Mouse (Mus musculus): ENCODE data around the gene 4930544D05Rik. TPM values are rescaled to one million over a fixed set of nuclear protein-coding genes. Genes with fewer than 3 reads are reported as not detected.

4930544D05Rik gene
- polyA plus RNA-seq, 1 experiment from 2014 or later, result not detected

- peak overlapping the region; percentile 91 for H3K4me3 ChIP-seq
- peak overlapping the region; percentile 88 for H3K9ac ChIP-seq
- peak overlapping the region; percentile 91 for H3K27ac ChIP-seq
- H3K27me3 ChIP-seq, result no peaks in the 10 kb centered on the region
- H3K4me2 ChIP-seq (replicated peaks), result peak overlapping the region; percentile 77
- H3K9me3 ChIP-seq, result no peaks in the 10 kb centered on the region
- H3K4me1 ChIP-seq, result peaks cover 43% of the 10 kb centered on the region
- no peak for ATAC-seq (ENCODE audit: low FRiP score, low read depth)
- peaks cover 57% of the 10 kb centered on the region for H3K36me3 ChIP-seq
- WGBS, result 32% methylated on average over 3 of the region's 3 CpGs
Observed at GRCm38 (mm10) chr11:70646259-70646555, 30.6 kb downstream of the 4930544D05Rik start.

DNA sequence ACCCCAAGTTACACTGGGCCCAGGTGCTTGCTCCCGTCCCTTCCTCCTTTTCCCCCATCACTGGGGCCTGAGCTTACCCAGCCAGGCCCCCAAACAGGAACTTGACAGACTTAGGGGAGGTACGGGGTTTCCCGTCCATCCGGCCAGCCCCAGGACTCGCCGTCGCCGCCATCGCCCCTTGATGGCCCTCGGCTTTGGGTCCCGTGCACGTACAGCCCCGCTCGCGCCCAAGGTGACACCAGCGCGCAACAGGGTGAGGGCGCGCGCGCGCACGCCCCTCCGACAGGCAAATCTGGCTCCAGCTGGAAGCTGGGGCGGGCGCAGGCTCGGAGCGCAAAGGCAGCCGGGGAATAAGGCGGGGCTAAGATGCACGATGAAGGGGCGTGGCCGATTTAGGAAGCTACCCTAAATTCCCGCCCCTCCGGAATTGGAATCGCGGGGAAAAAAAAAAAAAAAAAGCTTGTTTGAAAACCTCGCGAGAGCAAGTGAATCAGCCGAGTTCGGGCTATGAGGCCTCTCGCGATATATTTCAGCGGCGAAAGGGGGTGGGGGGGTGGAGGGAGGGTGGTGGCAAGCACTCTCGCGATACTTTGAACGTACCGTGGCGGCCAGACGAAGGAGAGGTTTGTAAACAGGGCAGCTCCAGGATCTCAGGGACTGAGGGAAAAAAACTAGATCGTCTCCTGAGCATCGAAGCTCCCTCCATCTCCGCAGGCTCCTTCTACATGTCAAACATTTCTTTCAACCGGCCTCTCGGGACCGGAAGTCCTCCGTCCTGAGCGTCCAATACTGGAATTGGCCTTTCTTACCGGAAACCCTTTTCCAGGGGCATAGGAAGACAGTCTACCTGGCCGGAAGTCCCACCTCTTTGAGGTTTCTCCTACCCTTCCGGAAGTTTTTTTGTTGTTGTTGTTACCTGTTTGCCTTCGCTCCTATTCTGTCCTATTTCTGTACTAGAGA is 31.3 kb downstream of the 4930544D05Rik start, which contains the start of the genes Rnf167 and Slc25a11:
Gene Rnf167, plus strand, starts transcription at position 545 of the 960 bp plus-strand sequence.
Gene Slc25a11, minus strand, starts transcription at position 789 of the 960 bp plus-strand sequence.
- Histone ChIP-seq H3K27ac (peak within 1 kb of the TSS; percentile 91), H3K36me3 (peaks cover 65% of the 10 kb centered on the region), H3K4me3 (peak within 1 kb of the TSS; percentile 91), H3K9ac (peak within 1 kb of the TSS; percentile 92), H3K9me3 (no peaks in the 10 kb centered on the region), H3K4me1 (peaks cover 49% of the 10 kb centered on the region), H3K27me3 (no peaks in the 10 kb centered on the region), H3K4me2 (replicated peaks) (peak within 1 kb of the TSS; percentile 99)
- under 1% methylated on average over 63 of the region's 63 CpGs for WGBS
- peak; percentile 89 for ATAC-seq (ENCODE audit: low FRiP score, low read depth)

- Histone ChIP-seq H3K9ac (peak overlapping the region; percentile 92), H3K4me2 (replicated peaks) (peak overlapping the region; percentile 99), H3K9me3 (no peaks in the 10 kb centered on the region), H3K4me3 (peak overlapping the region; percentile 91), H3K27ac (peak overlapping the region; percentile 90), H3K4me1 (peaks cover 58% of the 10 kb centered on the region), H3K27me3 (no peaks in the 10 kb centered on the region), H3K36me3 (peaks cover 71% of the 10 kb centered on the region)
- ATAC-seq (ENCODE audit: low FRiP score, low read depth), result no peak
- WGBS, result 5% methylated on average over 28 of the region's 28 CpGs
Observed at GRCm38 (mm10) chr11:70647716-70648420, 32.2 kb downstream of the 4930544D05Rik start.

DNA sequence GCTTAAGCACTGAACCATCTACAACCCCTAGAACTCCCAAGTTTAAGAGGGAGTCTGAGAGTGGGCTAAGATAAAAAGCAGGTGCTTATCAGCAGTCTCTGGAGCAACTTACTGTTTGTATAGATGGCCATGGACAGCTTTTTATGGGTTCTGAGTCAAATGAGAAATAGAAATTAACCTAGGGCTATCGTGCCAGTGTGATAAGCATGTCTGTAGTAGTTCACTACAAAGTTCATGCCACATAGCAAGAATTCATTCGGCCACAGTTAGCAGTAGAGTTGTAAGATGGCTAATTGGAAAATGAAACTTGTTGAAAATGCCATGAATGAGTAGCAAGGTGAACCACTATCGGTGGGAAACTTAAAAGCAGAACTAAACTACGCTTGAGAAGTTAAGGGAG is 32.9 kb downstream of the 4930544D05Rik start:
- Histone ChIP-seq H3K27ac (no peak overlapping the region), H3K9ac (peak overlapping the region; percentile 92), H3K4me3 (peak overlapping the region; percentile 91), H3K4me2 (replicated peaks) (peak overlapping the region; percentile 99), H3K27me3 (no peaks in the 10 kb centered on the region), H3K36me3 (peaks cover 71% of the 10 kb centered on the region), H3K9me3 (no peaks in the 10 kb centered on the region), H3K4me1 (peaks cover 61% of the 10 kb centered on the region)
- no peak for ATAC-seq (ENCODE audit: low FRiP score, low read depth)
- 82% methylated on average over 4 of the region's 4 CpGs for WGBS

GRCm38 (mm10) chr11:70649185-70649734 is 33.6 kb downstream of the 4930544D05Rik start:
- H3K4me3 ChIP-seq, result peak overlapping the region; percentile 91
- no peak for ATAC-seq (ENCODE audit: low FRiP score, low read depth)
- no peaks in the 10 kb centered on the region for H3K9me3 ChIP-seq
- H3K27ac ChIP-seq, result no peak overlapping the region
- peak overlapping the region; percentile 92; the same call in 1 of the 2 replicates for H3K9ac ChIP-seq
- no peaks in the 10 kb centered on the region for H3K27me3 ChIP-seq
- H3K4me1 ChIP-seq, result peaks cover 61% of the 10 kb centered on the region
- H3K36me3 ChIP-seq, result peaks cover 67% of the 10 kb centered on the region
- peak overlapping the region; percentile 99 for H3K4me2 ChIP-seq (replicated peaks)
- WGBS, result 74% methylated on average over 8 of the region's 8 CpGs

DNA sequence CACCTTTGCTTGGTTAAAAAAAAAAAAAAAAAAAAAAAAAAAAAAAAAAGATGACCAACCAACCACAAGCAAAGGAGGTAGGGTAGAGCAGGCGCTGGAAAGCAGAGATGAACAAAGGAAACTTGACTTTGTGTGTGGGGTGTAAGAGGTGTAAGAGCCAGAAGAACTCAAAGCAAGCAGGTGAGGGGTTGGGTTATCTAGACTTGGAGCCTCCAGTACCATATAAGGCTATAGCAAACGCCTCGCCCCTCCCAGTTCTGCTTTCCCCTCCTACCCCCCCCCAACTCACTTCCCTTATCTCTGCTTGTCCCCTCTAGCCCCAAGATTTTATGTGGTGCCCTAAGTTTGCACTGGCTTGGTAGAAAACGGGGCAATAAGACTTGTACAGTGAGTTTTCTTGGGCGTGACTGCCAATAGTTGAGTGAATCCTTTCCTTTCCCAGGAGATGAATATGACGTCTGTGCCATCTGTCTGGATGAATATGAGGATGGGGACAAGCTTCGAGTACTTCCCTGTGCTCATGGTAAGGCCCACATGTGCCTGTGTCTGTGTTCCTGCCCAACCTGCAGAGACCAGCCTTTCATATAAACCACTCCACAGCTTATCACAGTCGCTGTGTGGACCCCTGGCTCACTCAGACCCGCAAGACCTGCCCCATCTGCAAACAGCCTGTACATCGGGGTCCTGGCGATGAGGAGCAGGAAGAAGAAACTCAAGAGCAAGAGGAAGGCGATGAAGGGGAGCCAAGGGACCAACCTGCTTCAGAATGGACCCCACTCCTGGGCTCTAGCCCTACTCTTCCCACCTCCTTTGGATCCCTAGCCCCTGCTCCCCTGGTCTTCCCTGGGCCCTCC is 34.9 kb downstream of the 4930544D05Rik start:
- Histone ChIP-seq H3K27me3 (no peaks in the 10 kb centered on the region), H3K4me2 (replicated peaks) (peak overlapping the region; percentile 97), H3K27ac (no peak overlapping the region), H3K4me1 (peaks cover 56% of the 10 kb centered on the region), H3K9ac (no peak overlapping the region), H3K36me3 (peaks cover 54% of the 10 kb centered on the region), H3K4me3 (peak overlapping the region; percentile 100; the same call in 1 of the 2 replicates), H3K9me3 (no peaks in the 10 kb centered on the region)
- ATAC-seq (ENCODE audit: low FRiP score, low read depth), result no peak
- 76% methylated on average over 12 of the region's 12 CpGs for WGBS

GRCm38 (mm10) chr11:70651391-70651790 is 35.7 kb downstream of the 4930544D05Rik start:
- peak overlapping the region; percentile 100 for H3K4me3 ChIP-seq
- peak overlapping the region; percentile 97 for H3K4me2 ChIP-seq (replicated peaks)
- H3K36me3 ChIP-seq, result peaks cover 50% of the 10 kb centered on the region
- peak overlapping the region; percentile 14; the same call in 1 of the 2 replicates for H3K9ac ChIP-seq
- peaks cover 56% of the 10 kb centered on the region for H3K4me1 ChIP-seq
- H3K27me3 ChIP-seq, result no peaks in the 10 kb centered on the region
- H3K9me3 ChIP-seq, result no peaks in the 10 kb centered on the region
- no peak overlapping the region for H3K27ac ChIP-seq
- WGBS, result 76% methylated on average over 2 of the region's 2 CpGs
- ATAC-seq (ENCODE audit: low FRiP score, low read depth), result no peak

DNA sequence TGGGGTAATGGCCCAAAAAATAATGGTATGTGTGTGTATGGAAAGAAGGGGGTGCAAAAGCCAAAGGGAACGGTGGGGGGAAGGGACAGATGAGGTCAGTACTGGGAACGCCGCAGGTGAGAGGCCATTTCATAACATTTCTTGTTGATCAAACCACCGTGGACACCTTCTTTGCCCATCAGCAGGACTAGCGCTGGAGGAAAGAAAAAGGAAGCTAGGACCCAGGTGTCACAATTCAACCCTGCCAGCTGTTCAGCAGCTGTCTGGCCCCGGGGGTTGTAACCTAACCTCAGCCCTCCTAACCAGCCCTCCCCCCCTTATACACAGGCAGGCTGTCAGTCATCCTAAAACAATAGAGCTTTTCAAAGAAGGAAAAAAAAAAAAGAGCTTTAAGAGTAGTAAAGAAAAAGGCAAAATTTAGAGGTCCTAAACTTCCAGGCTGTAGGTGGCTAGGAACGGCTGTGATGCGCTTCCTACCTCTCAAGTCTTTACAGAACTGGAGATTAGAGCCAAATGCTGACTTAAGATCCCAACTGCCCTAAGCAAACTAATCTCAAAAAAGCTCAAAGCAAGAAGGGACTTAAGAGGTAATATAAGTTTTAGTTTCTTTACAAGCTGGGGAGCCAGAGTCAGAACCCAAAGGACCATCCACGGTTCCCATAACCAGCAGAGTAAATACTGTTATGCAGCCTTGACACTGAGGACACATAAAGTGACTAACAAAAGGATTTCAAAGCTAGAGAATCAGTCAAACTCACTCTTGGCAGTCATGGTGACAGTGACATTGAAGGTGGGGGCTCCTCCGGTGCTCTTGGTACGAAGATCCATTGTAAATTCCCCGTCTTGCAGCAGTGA is 36.6 kb downstream of the 4930544D05Rik start:
- no peaks in the 10 kb centered on the region for H3K27me3 ChIP-seq
- H3K36me3 ChIP-seq, result peaks cover 50% of the 10 kb centered on the region
- peak overlapping the region; percentile 99 for H3K9ac ChIP-seq
- peak overlapping the region; percentile 97 for H3K4me2 ChIP-seq (replicated peaks)
- H3K9me3 ChIP-seq, result no peaks in the 10 kb centered on the region
- ATAC-seq (ENCODE audit: low FRiP score, low read depth), result no peak
- H3K4me1 ChIP-seq, result peaks cover 64% of the 10 kb centered on the region
- peak overlapping the region; percentile 98 for H3K27ac ChIP-seq
- 46% methylated on average over 12 of the region's 12 CpGs for WGBS
- peak overlapping the region; percentile 100 for H3K4me3 ChIP-seq

DNA sequence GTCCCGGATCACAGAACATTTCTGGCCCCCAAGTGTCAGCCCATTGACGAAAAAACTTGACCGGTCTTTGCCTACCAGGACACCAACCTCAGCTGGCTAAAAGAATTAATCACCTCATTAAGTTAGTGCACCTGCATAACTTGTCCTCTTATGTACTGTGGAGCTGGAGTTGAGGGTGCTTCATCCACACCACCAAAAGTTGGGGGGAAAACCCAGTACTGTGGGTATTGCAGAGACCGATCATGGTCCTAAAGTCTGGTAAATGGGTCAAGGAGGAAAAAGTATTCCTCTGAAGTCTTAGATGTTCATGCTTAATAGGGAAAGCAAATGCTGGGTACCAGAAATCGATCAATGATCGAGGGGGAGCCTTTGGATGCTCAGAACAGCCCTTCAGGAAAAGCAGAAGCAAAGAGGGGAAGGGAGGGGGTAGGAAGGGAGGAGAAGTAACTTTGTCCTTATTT is 37.3 kb downstream of the 4930544D05Rik start:
- Histone ChIP-seq H3K9me3 (no peaks in the 10 kb centered on the region), H3K27ac (peak overlapping the region; percentile 98), H3K4me3 (peak overlapping the region; percentile 100), H3K4me2 (replicated peaks) (peak overlapping the region; percentile 97), H3K36me3 (peaks cover 50% of the 10 kb centered on the region), H3K9ac (peak overlapping the region; percentile 99), H3K4me1 (peaks cover 70% of the 10 kb centered on the region), H3K27me3 (no peaks in the 10 kb centered on the region)
- ATAC-seq (ENCODE audit: low FRiP score, low read depth), result no peak
- 43% methylated on average over 6 of the region's 6 CpGs for WGBS

- Histone ChIP-seq H3K27ac (peak overlapping the region; percentile 98), H3K36me3 (peaks cover 46% of the 10 kb centered on the region), H3K9ac (peak overlapping the region; percentile 99), H3K9me3 (no peaks in the 10 kb centered on the region), H3K4me1 (peaks cover 70% of the 10 kb centered on the region), H3K4me2 (replicated peaks) (peak overlapping the region; percentile 97), H3K27me3 (no peaks in the 10 kb centered on the region), H3K4me3 (peak overlapping the region; percentile 100)
- under 1% methylated on average over 63 of the region's 63 CpGs for WGBS
- peak; percentile 42; the same call in 1 of the 2 replicates for ATAC-seq (ENCODE audit: low FRiP score, low read depth)
Observed at GRCm38 (mm10) chr11:70653345-70654197, 37.9 kb downstream of the 4930544D05Rik start.
